Mouse (Mus musculus): ENCODE results near the gene Myl3. TPM values are rescaled to one million over a fixed set of nuclear protein-coding genes. Genes with fewer than 3 reads are reported as not detected.
A peak's percentile ranks its signal among the peaks of the same experiment; 100 is the strongest.

Myl3 gene
- 0.11 and 0.27 TPM in 2 replicates for polyA plus RNA-seq (2015; fragmentation: Nextera tagmentation; extraction: Ambion mirVana)

DNA sequence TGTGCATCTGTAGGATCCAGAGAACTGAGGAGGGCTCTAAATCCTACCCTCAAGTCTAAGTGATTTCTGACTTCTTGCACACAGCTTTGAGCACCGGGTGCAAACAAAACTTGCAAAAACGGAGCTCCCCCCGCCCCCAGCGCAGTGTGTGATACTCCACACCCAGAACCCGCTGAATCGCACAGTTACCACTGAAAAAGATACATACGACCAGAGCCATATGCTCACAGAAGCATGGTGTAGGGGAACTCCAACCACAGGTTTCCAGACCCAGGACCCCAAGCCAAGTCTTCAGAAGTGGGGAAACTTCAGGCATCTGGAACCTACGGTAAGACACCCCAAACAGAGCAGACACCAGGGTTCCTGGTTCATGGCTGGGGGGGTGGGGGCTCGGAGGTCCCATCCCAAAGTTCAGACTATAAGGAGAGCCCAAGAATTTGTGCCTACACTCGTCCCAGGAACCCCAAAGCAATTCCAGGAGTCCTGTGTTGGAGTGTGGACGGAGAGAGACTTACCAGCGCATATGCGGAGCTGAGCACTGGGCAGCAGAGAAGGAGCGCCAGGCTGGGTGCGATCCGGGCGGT, at the start of gene Myl3:
Myl3 (plus strand) TSS at position 151 of the 584 bp plus-strand sequence.
- Histone ChIP-seq H3K4me3 (ENCODE audit: low read depth, low read length) (peak within 1 kb of the TSS; percentile 59), H3K4me1 (replicated peaks; ENCODE audit: control insufficient read depth, insufficient read depth) (no peaks in the 10 kb centered on the region), H3K4me2 (replicated peaks; ENCODE audit: low read depth) (peak within 1 kb of the TSS; percentile 81), H3K36me3 (ENCODE audit: control insufficient read depth, insufficient read depth, low read length) (no peaks in the 10 kb centered on the region), H3K9ac (ENCODE audit: low read length) (peak within 1 kb of the TSS; percentile 74), H3K27me3 (ENCODE audit: control insufficient read depth, insufficient read depth, low read length) (no peaks in the 10 kb centered on the region; the same call in none of the 2 replicates), H3K27ac (replicated peaks) (peak within 1 kb of the TSS; percentile 75), H3K9me3 (ENCODE audit: control insufficient read depth, low read length) (no peaks in the 10 kb centered on the region)
- no peak for ATAC-seq (ENCODE audit: low FRiP score, low TSS enrichment)
- 6% methylated on average over 17 of the region's 17 CpGs for whole genome bisulfite sequencing
- TF ChIP-seq EP300 (optimal IDR thresholded peaks at IDR 0.05) (no peak), CTCF (IDR thresholded peaks at IDR 0.05; ENCODE audit: low read depth) (no peak)
- DNase-seq (ENCODE audit: low spot score), result no peak

GRCm38 (mm10) chr9:110695165-110695755, 46.4 kb upstream of the Myl3 start:
- no peak overlapping the region for H3K4me2 ChIP-seq (replicated peaks; ENCODE audit: low read depth)
- H3K36me3 ChIP-seq (ENCODE audit: control insufficient read depth, insufficient read depth, low read length), result 0 out of 2 replicates have a peak, but pooled peaks cover 5% of the 10 kb centered on the region
- WGBS, result 81% methylated on average over 4 of the region's 4 CpGs
- H3K4me1 ChIP-seq (replicated peaks; ENCODE audit: control insufficient read depth, insufficient read depth), result no peaks in the 10 kb centered on the region; the same call in 1 of the 2 replicates
- no peak overlapping the region for H3K4me3 ChIP-seq (ENCODE audit: low read depth, low read length)
- no peak overlapping the region; the same call in 1 of the 2 replicates for H3K27ac ChIP-seq (replicated peaks)
- H3K27me3 ChIP-seq (ENCODE audit: control insufficient read depth, insufficient read depth, low read length), result no peaks in the 10 kb centered on the region
- ATAC-seq (ENCODE audit: low FRiP score, low TSS enrichment) (no peak), DNase-seq (ENCODE audit: low spot score) (no peak)
- no peak overlapping the region for H3K9ac ChIP-seq (ENCODE audit: low read length)
- H3K9me3 ChIP-seq (ENCODE audit: control insufficient read depth, low read length), result no peaks in the 10 kb centered on the region
- TF ChIP-seq EP300 (optimal IDR thresholded peaks at IDR 0.05), result no peak
- TF ChIP-seq CTCF (IDR thresholded peaks at IDR 0.05; ENCODE audit: low read depth), result no peak

- Histone ChIP-seq H3K4me3 (ENCODE audit: low read depth, low read length) (no peak overlapping the region), H3K36me3 (ENCODE audit: control insufficient read depth, insufficient read depth, low read length) (0 out of 2 replicates have a peak, but pooled peaks cover 6% of the 10 kb centered on the region), H3K4me1 (replicated peaks; ENCODE audit: control insufficient read depth, insufficient read depth) (no peaks in the 10 kb centered on the region), H3K9ac (ENCODE audit: low read length) (no peak overlapping the region), H3K27ac (replicated peaks) (peak overlapping the region; percentile 86), H3K9me3 (ENCODE audit: control insufficient read depth, low read length) (no peaks in the 10 kb centered on the region), H3K4me2 (replicated peaks; ENCODE audit: low read depth) (no peak overlapping the region), H3K27me3 (ENCODE audit: control insufficient read depth, insufficient read depth, low read length) (no peaks in the 10 kb centered on the region)
- no peak for TF ChIP-seq EP300 (optimal IDR thresholded peaks at IDR 0.05)
- TF ChIP-seq CTCF (IDR thresholded peaks at IDR 0.05; ENCODE audit: low read depth), result no peak
- ATAC-seq (ENCODE audit: low FRiP score, low TSS enrichment), result no peak
- DNase-seq (ENCODE audit: low spot score), result no peak
- WGBS, result 84% methylated on average over 5 of the region's 5 CpGs
Measured at GRCm38 (mm10) chr9:110696427-110696826, 45.2 kb upstream of the Myl3 start.

DNA sequence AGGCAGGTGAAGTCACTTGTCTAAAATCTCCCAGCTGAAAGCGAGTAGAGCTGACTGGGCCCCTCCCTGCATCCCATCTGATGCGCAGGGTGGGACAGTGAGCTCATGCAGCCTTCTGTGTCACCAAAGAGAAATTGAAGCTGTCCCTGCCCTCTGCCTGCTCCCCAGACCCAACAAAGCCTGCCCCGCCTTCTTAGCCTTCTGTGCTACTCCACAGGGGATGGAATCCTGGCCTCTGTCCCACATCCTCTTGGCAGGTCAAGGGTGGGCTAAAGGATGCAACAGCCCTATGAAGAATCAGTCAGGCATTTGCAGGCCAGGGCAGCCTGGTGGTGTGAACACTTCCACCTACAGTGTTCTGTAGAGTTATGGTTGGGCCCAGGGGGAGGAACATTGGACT, 44.2 kb upstream of the Myl3 start:
- Histone ChIP-seq H3K27ac (replicated peaks) (peak overlapping the region; percentile 86), H3K36me3 (ENCODE audit: control insufficient read depth, insufficient read depth, low read length) (0 out of 2 replicates have a peak, but pooled peaks cover 7% of the 10 kb centered on the region), H3K4me3 (ENCODE audit: low read depth, low read length) (no peak overlapping the region), H3K27me3 (ENCODE audit: control insufficient read depth, insufficient read depth, low read length) (no peaks in the 10 kb centered on the region), H3K9me3 (ENCODE audit: control insufficient read depth, low read length) (no peaks in the 10 kb centered on the region), H3K4me2 (replicated peaks; ENCODE audit: low read depth) (no peak overlapping the region), H3K4me1 (replicated peaks; ENCODE audit: control insufficient read depth, insufficient read depth) (no peaks in the 10 kb centered on the region), H3K9ac (ENCODE audit: low read length) (no peak overlapping the region)
- DNase-seq (ENCODE audit: low spot score) (no peak), ATAC-seq (ENCODE audit: low FRiP score, low TSS enrichment) (peak; percentile 72)
- 61% methylated on average over 3 of the region's 3 CpGs for WGBS
- TF ChIP-seq EP300 (optimal IDR thresholded peaks at IDR 0.05), result no peak
- TF ChIP-seq CTCF (IDR thresholded peaks at IDR 0.05; ENCODE audit: low read depth), result no peak

DNA sequence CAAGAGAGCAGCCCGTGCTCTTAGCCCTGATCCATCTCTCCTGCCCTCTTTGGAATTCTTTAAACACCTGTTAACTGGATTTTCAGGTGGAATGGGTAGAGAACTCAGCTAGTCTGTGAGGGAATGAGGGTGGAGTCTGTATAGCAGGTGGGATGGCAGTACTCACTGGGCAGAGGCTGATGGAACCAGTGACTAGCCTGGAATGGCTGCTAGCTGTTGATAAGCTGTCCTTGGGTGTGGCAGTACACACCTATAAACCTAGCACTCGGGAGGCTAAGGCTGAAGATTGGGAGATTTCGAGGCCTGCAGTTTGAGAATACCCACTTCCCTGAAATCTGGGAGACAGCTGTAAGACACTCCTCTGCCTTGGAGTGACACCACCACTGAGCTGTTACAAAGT, 42.1 kb upstream of the Myl3 start:
- Histone ChIP-seq H3K9me3 (ENCODE audit: control insufficient read depth, low read length) (no peaks in the 10 kb centered on the region), H3K36me3 (ENCODE audit: control insufficient read depth, insufficient read depth, low read length) (peaks cover 4% of the 10 kb centered on the region; the same call in 1 of the 2 replicates), H3K9ac (ENCODE audit: low read length) (no peak overlapping the region), H3K4me1 (replicated peaks; ENCODE audit: control insufficient read depth, insufficient read depth) (no peaks in the 10 kb centered on the region), H3K27ac (replicated peaks) (peak overlapping the region; percentile 58), H3K27me3 (ENCODE audit: control insufficient read depth, insufficient read depth, low read length) (no peaks in the 10 kb centered on the region), H3K4me3 (ENCODE audit: low read depth, low read length) (no peak overlapping the region), H3K4me2 (replicated peaks; ENCODE audit: low read depth) (no peak overlapping the region)
- DNase-seq (ENCODE audit: low spot score), result peak; percentile 36
- TF ChIP-seq EP300 (optimal IDR thresholded peaks at IDR 0.05) (no peak), CTCF (IDR thresholded peaks at IDR 0.05; ENCODE audit: low read depth) (no peak)
- ATAC-seq (ENCODE audit: low FRiP score, low TSS enrichment), result peak; percentile 58
- WGBS, result 65% methylated on average over 3 of the region's 3 CpGs

All from stomach, postnatal 0 days (tissue).